Mouse (Mus musculus) olfactory bulb, adult 2 months (tissue): ENCODE data around the gene Fiz1. TPM values are rescaled to one million over a fixed set of nuclear protein-coding genes. Genes with fewer than 3 reads are reported as not detected.
A peak's percentile ranks its signal among the peaks of the same experiment; 100 is the strongest.

Experiments used
- H3K27ac ChIP-seq: fragments of 200-500 bp; 2 replicates; pipeline ENCODE4 v1.5.1; 2012; ENCODE audit warnings: low read depth, low read length; ENCODE audit not compliant: insufficient read depth
- H3K4me1 ChIP-seq: fragments of 200-500 bp; 2 replicates; pipeline ENCODE4 v1.6.1; 2012; ENCODE audit warnings: low read length; ENCODE audit not compliant: control insufficient read depth, insufficient read depth
- H3K4me3 ChIP-seq: fragments of 200-500 bp; 2 replicates; pipeline ENCODE4 v1.5.1; 2012; ENCODE audit warnings: mild to moderate bottlenecking, low read depth, low read length, moderate library complexity; ENCODE audit not compliant: insufficient read depth
- CTCF ChIP-seq: fragments of 200-500 bp; IDR thresholded peaks from 2 replicates; pipeline ENCODE4 v1.5.1; 2012; ENCODE audit warnings: low read depth, mild to moderate bottlenecking, low read length, moderate library complexity; ENCODE audit not compliant: insufficient read depth
- POLR2A ChIP-seq: fragments of 200-500 bp; IDR thresholded peaks from 2 replicates; pipeline ENCODE4 v1.6.1; 2012; ENCODE audit warnings: mild to moderate bottlenecking, low read depth, low read length, moderate library complexity; ENCODE audit not compliant: insufficient read depth
- WGBS: fragments of 180-500 bp; shearing (Covaris S2); methylation state at CpG from one replicate; pipeline ENCODE4 v1.1.7; 2018; 5-methylcytosine and 5-hydroxymethylcytosine counted together
- polyA plus RNA-seq: library from polyadenylated mRNA; stranded (reverse); fragments of >200 nt; gene quantifications from 2 replicates; pipeline ENCODE4 v1.2.4, GENCODE M21; 2012; ENCODE audit warnings: low replicate concordance; ENCODE audit not compliant: missing spikeins, insufficient read depth, insufficient read length

Fiz1 gene
- polyA plus RNA-seq, 1 experiment: not detected

DNA sequence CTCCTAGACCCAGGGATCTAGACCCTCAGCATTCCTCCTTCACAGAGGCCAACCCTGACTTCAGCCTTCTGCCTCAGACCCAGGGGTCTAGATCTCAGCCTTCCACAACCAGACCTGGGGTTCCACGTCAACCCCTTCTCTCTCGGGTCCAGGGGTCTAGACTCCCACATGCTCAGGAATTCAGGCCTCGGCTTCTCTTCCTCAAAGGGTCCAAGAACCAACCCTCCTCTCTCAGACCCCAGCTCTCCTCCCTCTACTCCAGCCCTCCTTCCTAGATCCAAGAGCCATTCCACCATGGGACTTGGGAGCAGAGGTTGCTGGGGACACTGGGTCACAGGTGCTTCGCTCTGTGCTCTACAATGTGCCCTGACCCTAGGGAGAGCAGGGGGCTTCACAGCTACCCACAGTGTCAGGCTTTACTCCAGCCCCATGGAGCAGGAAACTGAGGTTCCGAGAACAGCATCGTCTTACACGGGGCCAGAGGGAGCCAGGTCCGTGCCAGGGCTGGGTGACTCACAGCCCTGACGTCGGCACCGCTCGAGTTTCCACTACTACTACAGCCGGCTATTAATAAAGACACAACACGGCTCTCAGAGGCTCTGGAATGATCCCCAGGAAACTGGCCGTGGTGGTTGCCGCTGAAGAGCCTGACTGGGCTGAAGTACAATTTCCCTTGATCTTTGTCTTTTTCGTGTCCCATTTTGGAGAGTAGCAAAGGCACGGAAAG is 42.0 kb downstream of the Fiz1 start:
- Histone ChIP-seq H3K27ac (no peak overlapping the region), H3K4me3 (no peak overlapping the region), H3K4me1 (peaks cover 8% of the 10 kb centered on the region)
- 52% methylated on average over 18 of the region's 18 CpGs for WGBS
- no peak for TF ChIP-seq CTCF
- TF ChIP-seq POLR2A: no peak

DNA sequence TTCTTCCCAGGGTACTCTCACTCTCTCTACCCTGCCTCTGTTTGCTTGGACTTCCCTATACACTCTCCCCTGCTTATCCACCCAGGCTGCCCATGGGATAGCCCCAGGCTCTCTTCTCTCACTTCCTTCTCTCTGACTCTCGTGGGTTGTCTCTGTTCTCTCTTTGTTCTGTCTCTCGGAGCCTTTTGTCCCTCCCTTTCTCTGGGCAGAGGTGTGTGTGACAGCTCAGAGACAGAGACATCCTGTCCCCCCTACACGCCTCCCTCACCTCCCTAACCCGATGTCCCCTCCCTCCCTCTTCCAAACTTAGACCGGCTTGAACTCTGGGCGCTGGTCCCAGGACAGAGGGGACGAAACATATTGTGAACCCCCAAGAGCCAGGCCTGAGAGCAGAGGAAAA is 42.8 kb downstream of the Fiz1 start:
- 41% methylated on average over 7 of the region's 7 CpGs for WGBS
- TF ChIP-seq POLR2A (no peak), CTCF (no peak)
- Histone ChIP-seq H3K27ac (no peak overlapping the region), H3K4me1 (peaks cover 8% of the 10 kb centered on the region), H3K4me3 (no peak overlapping the region)

DNA sequence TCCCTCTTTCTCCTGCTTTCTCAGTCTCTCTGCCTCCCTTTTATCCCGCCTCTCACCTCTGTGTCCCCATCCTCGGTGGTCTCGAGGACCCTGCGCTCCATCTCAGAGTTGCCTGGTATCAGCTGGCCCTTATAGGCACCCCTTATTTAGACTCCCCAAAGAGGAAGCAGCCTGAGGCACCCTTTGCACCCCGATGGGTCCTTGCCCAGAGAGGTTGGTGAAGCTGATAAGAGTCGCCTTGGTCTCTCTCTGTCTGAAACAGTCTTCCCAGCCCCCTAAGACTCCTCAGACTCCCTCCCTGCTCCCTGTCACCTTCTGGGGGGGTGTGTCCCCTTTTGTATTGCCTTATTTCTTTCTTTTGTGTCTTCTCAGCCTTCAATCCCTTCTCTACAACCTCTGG is 43.4 kb downstream of the Fiz1 start, which contains the start of gene Sbk3:
TSS of gene Sbk3 (minus strand) at position 101 of the 400 bp plus-strand sequence.
- WGBS: 37% methylated on average over 6 of the region's 6 CpGs

DNA sequence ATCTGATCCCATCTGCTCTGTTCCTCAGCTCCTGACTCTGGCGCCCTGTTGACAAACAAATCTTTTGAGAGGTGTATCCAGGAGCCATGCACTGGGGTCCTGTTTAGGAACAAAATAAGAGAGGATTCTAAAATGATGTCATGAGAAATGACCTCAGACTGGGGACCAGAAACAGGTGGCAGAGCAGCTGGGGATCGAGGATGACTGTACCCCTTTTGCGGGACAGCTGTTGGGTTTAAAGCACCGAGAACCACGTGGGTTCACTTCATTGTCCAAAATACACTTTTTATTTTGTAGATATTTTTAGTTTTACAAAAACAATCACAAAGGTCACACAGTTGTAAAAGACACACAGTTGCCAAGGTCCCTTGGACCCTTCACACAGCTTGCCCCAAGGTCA is 49.5 kb downstream of the Fiz1 start:
- peaks cover 4% of the 10 kb centered on the region for H3K4me1 ChIP-seq
- no peak overlapping the region for H3K27ac ChIP-seq
- TF ChIP-seq CTCF (no peak), POLR2A (no peak)
- no peak overlapping the region for H3K4me3 ChIP-seq
- 86% methylated on average over 5 of the region's 5 CpGs for WGBS

More for the DNA sequence above, 43.4 kb downstream of the Fiz1 start, which contains the start of gene Sbk3:
- no peak within 1 kb of the TSS for H3K27ac ChIP-seq
- no peak within 1 kb of the TSS for H3K4me3 ChIP-seq
- TF ChIP-seq CTCF (no peak), POLR2A (no peak)
- H3K4me1 ChIP-seq: peaks cover 8% of the 10 kb centered on the region

DNA sequence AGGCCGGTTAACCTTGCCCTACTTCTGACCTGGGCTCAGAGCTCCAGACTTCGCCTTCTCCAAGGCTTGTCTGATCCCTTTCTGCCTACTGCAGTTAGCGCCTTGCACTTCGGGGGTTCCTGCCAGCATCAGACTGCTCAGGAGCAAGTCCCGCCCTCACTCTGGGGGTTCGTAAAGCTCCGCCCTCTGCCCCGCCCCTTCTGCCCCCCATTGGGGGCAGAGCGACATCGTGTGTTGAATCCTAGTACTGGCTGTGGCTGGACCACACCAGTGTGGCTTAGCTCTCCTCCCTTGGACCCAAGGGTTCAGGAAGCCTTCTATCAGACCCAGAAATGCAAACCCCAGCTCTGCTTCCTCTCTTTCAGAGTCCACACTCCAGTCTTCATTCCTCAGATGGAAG is 50.2 kb downstream of the Fiz1 start, which contains the start of gene Sbk2:
TSS of gene Sbk2 (minus strand) at position 135 of the 400 bp plus-strand sequence.
- TF ChIP-seq CTCF: peak; percentile 53
- no peak for TF ChIP-seq POLR2A
- H3K4me3 ChIP-seq: no peak within 1 kb of the TSS

DNA sequence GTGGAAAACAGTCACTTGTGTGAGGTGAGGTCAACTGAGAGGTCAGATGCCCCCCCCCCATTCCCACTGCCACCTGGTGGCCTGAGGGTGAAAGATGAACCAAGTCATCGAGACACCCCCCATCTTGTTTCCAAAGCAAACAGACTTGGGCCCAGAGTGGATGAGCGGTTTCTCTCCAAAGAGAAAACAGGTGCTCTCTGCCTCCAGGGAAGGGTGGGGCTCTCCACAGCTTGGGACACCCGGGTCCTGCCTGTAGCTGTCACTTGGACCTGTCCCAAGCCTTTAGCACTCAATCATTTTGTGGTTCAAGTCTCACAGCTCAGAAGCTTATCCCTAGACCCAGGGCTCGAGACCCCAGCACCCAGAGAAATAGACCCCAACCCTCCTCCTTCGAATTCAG is 51.0 kb downstream of the Fiz1 start:
- WGBS: 77% methylated on average over 5 of the region's 5 CpGs
- TF ChIP-seq CTCF (no peak), POLR2A (no peak)

More for the DNA sequence above, 50.2 kb downstream of the Fiz1 start, which contains the start of gene Sbk2:
- 4% methylated on average over 10 of the region's 10 CpGs for WGBS
- H3K27ac ChIP-seq: no peak within 1 kb of the TSS
- peaks cover 4% of the 10 kb centered on the region for H3K4me1 ChIP-seq

DNA sequence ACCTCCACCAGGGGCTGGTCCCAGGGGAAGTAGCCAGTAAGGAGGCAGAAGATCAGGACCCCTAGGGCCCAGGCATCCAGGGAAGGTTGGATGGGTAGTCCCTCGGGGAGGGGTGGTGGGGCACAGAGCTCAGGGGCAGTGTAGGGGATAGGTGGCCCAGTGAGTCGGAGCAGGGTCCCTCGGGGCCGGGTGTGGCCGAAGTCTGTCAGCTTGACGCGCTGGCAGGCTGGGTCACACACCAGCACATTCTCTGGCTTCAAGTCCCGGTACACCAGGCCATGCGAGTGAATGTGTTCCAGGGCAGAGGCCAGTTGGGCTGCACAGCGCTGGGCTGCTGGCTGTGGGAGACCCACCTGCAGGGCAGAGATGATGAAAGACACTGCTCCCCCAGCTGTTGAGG is 57.1 kb downstream of the Fiz1 start:
- TF ChIP-seq POLR2A (no peak), CTCF (no peak)
- Histone ChIP-seq H3K4me3 (no peak overlapping the region), H3K4me1 (peaks cover 11% of the 10 kb centered on the region; the same call in 1 of the 2 replicates), H3K27ac (no peak overlapping the region)
- WGBS: 88% methylated on average over 10 of the region's 10 CpGs

More for the DNA sequence above, 51.0 kb downstream of the Fiz1 start:
- no peak overlapping the region for H3K4me3 ChIP-seq
- H3K4me1 ChIP-seq: peaks cover 4% of the 10 kb centered on the region
- H3K27ac ChIP-seq: no peak overlapping the region

Other genes with a start within 250 kb of the Fiz1 start
- gene Fam71e2, start 243.4 kb downstream of the Fiz1 start, polyA plus RNA-seq: not detected in 2 replicates
- not detected in 2 replicates for gene Il11, start 231.8 kb downstream of the Fiz1 start, polyA plus RNA-seq
- not detected in 2 replicates for gene Tmem190, start 231.8 kb downstream of the Fiz1 start, polyA plus RNA-seq
- not detected in 2 replicates for gene Tmem238, start 225.0 kb downstream of the Fiz1 start, polyA plus RNA-seq
- not detected in 2 replicates for gene Rpl28, start 221.8 kb downstream of the Fiz1 start, polyA plus RNA-seq
- not detected in 2 replicates for gene Ube2s, start 202.1 kb downstream of the Fiz1 start, polyA plus RNA-seq
- 146 TPM in 1 of 2 replicates, not detected in the other for gene Shisa7, start 170.0 kb downstream of the Fiz1 start, polyA plus RNA-seq
- gene Isoc2b, start 144.4 kb downstream of the Fiz1 start, polyA plus RNA-seq: not detected in 2 replicates
- not detected in 2 replicates for gene Isoc2a, start 137.5 kb downstream of the Fiz1 start, polyA plus RNA-seq
- not detected in 2 replicates for gene Gm36210, start 108.2 kb downstream of the Fiz1 start, polyA plus RNA-seq
- gene Zfp628, start 99.5 kb downstream of the Fiz1 start, polyA plus RNA-seq: not detected in 2 replicates
- gene Nat14, start 92.7 kb downstream of the Fiz1 start, polyA plus RNA-seq: not detected in 2 replicates
- gene Ssc5d, start 88.9 kb downstream of the Fiz1 start, polyA plus RNA-seq: not detected in 2 replicates
- not detected in 2 replicates for gene Sbk2, start 50.3 kb downstream of the Fiz1 start, polyA plus RNA-seq
- gene Sbk3, start 43.5 kb downstream of the Fiz1 start, polyA plus RNA-seq: not detected in 2 replicates
- gene Zfp579, start 18.5 kb downstream of the Fiz1 start, polyA plus RNA-seq: not detected in 2 replicates
- not detected in 2 replicates for gene Zfp524, start 282 bp downstream of the Fiz1 start, polyA plus RNA-seq
- gene Gm44973, start 799 bp upstream of the Fiz1 start, polyA plus RNA-seq: not detected in 2 replicates
- not detected in 2 replicates for gene Zfp865, start 5.7 kb upstream of the Fiz1 start, polyA plus RNA-seq
- gene Ccdc106, start 5.9 kb upstream of the Fiz1 start, polyA plus RNA-seq: not detected in 2 replicates
- gene 4632433K11Rik, start 19.4 kb upstream of the Fiz1 start, polyA plus RNA-seq: not detected in 2 replicates
- not detected in 2 replicates for gene Zfp784, start 23.7 kb upstream of the Fiz1 start, polyA plus RNA-seq
- gene Zfp580, start 36.8 kb upstream of the Fiz1 start, polyA plus RNA-seq: not detected in 2 replicates
- 837 TPM in 1 of 2 replicates, not detected in the other for gene U2af2, start 47.4 kb upstream of the Fiz1 start, polyA plus RNA-seq
- gene Epn1, start 65.5 kb upstream of the Fiz1 start, polyA plus RNA-seq: not detected in 2 replicates
- not detected in 2 replicates for gene Rfpl4, start 102.3 kb upstream of the Fiz1 start, polyA plus RNA-seq
- gene Rasl2-9, start 111.3 kb upstream of the Fiz1 start, polyA plus RNA-seq: not detected in 2 replicates
- not detected in 2 replicates for gene Vmn1r55, start 135.0 kb upstream of the Fiz1 start, polyA plus RNA-seq
- not detected in 2 replicates for gene Vmn1r56, start 182.1 kb upstream of the Fiz1 start, polyA plus RNA-seq
- not detected in 2 replicates for gene Vmn1r57, start 203.8 kb upstream of the Fiz1 start, polyA plus RNA-seq